Mouse (Mus musculus) liver, embryonic 14.5 days (tissue): ENCODE measurements around the gene Glce. TPM values are rescaled to one million over a fixed set of nuclear protein-coding genes. Genes with fewer than 3 reads are reported as not detected.
A peak's percentile ranks its signal among the peaks of the same experiment; 100 is the strongest.

Experiments
- ATAC-seq: fragments of 200-750 bp; cut with Nextera tagmentation; 2 replicates; pipeline ENCODE4 v1.8.0; 2017; ENCODE audit warnings: moderate number of reproducible peaks, mild to moderate bottlenecking, moderate library complexity; ENCODE audit not compliant: insufficient read depth
- DNase-seq, 3 experiments: peaks; one replicate each; pipeline ENCODE4 v3.0.0-alpha.2; 2012 to 2013; ENCODE audit warnings: low read depth in 3 of 3, low spot score in 3 of 3
- H3K27ac ChIP-seq: fragments of 300-500 bp; sonication (generic); 2 replicates; pipeline ENCODE4 v1.5.1; 2014; ENCODE audit warnings: moderate library complexity, mild to moderate bottlenecking, control low read depth, inconsistent platforms
- H3K27me3 ChIP-seq: fragments of 300-500 bp; sonication (generic); 2 replicates; pipeline ENCODE4 v1.6.1; 2014; ENCODE audit warnings: mild to moderate bottlenecking, low read length, moderate library complexity; ENCODE audit not compliant: control insufficient read depth, insufficient read depth
- H3K36me3 ChIP-seq: fragments of 300-500 bp; sonication (generic); replicated peaks from 2 replicates; pipeline ENCODE4 v1.6.1; 2014; ENCODE audit warnings: low read depth; ENCODE audit not compliant: control insufficient read depth, insufficient read depth
- H3K4me1 ChIP-seq, 2 experiments: fragments of 200-500 bp in 1 of 2; fragments of 300-500 bp in 1 of 2; sonication (generic) in 1 of 2; replicated peaks; 2 replicates each; pipeline ENCODE4 v1.6.1; 2012 to 2014; ENCODE audit warnings: antibody characterized with exemption in 1 of 2, inconsistent platforms in 1 of 2, low read length in 1 of 2; ENCODE audit not compliant: control insufficient read depth in 2 of 2, insufficient read depth in 2 of 2
- H3K4me2 ChIP-seq: fragments of 300-500 bp; sonication (generic); 2 replicates; pipeline ENCODE4 v1.6.1; 2014; ENCODE audit warnings: low read depth, mild to moderate bottlenecking, control low read depth, moderate library complexity
- H3K4me3 ChIP-seq, 2 experiments: fragments of 200-500 bp in 1 of 2; fragments of 300-500 bp in 1 of 2; sonication (generic) in 1 of 2; 2 replicates each; pipeline ENCODE4 v1.5.1; 2012 to 2014; ENCODE audit warnings: low read depth in 2 of 2, low read length in 2 of 2, mild to moderate bottlenecking in 2 of 2, control low read depth in 1 of 2, inconsistent platforms in 1 of 2, moderate library complexity in 1 of 2; ENCODE audit not compliant: insufficient read depth in 1 of 2
- H3K9ac ChIP-seq: fragments of 300-500 bp; sonication (generic); replicated peaks from 2 replicates; pipeline ENCODE4 v1.6.1; 2014; ENCODE audit warnings: mild to moderate bottlenecking, control low read depth, moderate library complexity
- H3K9me3 ChIP-seq: fragments of 300-500 bp; sonication (generic); 2 replicates; pipeline ENCODE4 v1.6.1; 2016; ENCODE audit warnings: low read length, mixed read lengths; ENCODE audit not compliant: control insufficient read depth
- CTCF ChIP-seq: IDR thresholded peaks from 2 replicates; pipeline ENCODE4 v1.5.1; 2016; ENCODE audit warnings: antibody characterized with exemption, low read depth, control low read depth
- EP300 ChIP-seq: IDR thresholded peaks from 2 replicates; pipeline ENCODE4 v1.6.1; 2016; ENCODE audit warnings: antibody characterized with exemption, low read depth
- WGBS: fragments of 180-500 bp; shearing (Covaris S2); extraction: QIAGEN DNeasy Blood & Tissue Kit; methylation state at CpG from one replicate; pipeline ENCODE4 v1.1.7; 2014; ENCODE audit not compliant: insufficient replicate concordance; 5-methylcytosine and 5-hydroxymethylcytosine counted together
- polyA plus RNA-seq, 2 experiments: library from polyadenylated mRNA; depleted of rRNA in 1 of 2; stranded (reverse) in 1 of 2; unstranded in 1 of 2; fragments of >200 nt; fragmentation: Nextera tagmentation in 1 of 2; extraction: Ambion mirVana in 1 of 2; gene quantifications; 2 replicates each; pipeline versions ENCODE4 v1.2.1 to v1.2.3; 2012 to 2014

The Glce gene
- polyA plus RNA-seq, 2 experiments = 2.7 to 5.6 TPM

DNA sequence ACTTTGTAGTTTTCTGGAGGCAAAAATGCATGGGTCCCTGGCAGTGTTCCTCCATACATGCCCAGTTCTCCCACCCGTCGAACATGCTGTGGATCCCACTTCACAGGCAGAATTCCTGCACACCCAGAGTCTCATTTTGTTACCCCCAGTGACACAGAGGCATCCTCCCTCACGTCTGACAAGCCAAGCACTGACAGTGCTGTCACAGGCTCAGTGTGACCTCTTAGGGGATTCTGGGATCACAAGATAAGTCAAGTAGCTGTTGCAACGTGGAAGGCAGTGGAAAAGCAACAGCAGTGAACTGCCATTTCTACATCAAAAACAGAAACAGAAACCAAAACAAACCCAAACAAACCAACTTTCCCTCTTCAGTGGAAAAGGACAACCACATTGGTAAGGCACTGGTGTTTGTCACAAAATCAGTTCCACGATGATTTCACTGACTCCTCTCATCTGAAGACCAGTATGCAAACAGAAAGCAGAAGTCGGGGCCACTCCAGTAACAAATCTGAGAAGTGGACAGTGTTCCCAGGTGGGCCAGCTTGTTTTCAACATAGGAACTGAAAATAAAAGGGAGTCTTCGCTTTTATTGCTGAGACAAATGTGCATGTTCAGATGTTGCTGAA, 64.5 kb downstream of the Glce start:
- H3K27me3 ChIP-seq = no peaks in the 10 kb centered on the region
- H3K9me3 ChIP-seq = no peaks in the 10 kb centered on the region
- no peak overlapping the region for H3K27ac ChIP-seq
- 49% methylated on average over 7 of the region's 7 CpGs for WGBS
- no peak for ATAC-seq
- TF ChIP-seq CTCF (no peak), EP300 (no peak)
- no peak overlapping the region for H3K4me3 ChIP-seq
- H3K9ac ChIP-seq = no peak overlapping the region
- no peak for DNase-seq
- no peak overlapping the region for H3K4me2 ChIP-seq
- H3K4me1 ChIP-seq = 0 out of 4 replicates have a peak, but pooled peaks cover 0 to 1% of the 10 kb centered on the region in 2 experiments
- no peaks in the 10 kb centered on the region for H3K36me3 ChIP-seq

DNA sequence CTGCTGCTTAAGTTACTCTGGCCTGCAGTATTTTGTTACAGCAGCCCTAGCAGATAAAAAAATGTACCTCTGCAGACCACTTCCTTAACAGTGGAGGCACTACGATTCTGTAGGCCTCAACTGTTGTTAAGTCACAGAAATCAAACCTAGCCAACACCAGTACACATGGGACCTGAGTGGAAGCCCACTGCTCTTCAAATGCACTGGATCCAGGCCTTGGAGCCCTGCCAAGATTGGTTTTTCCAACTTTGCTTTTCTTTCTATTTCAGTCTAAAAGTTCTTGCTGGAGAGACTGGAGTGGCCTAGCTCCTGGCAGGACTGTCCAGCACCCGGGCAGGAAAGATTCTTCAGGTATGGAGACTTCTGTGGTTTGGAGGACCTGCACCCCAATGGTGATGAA, 66.2 kb downstream of the Glce start:
- Histone ChIP-seq H3K4me1 (0 out of 4 replicates have a peak, but pooled peaks cover 0 to 1% of the 10 kb centered on the region in 2 experiments), H3K36me3 (no peaks in the 10 kb centered on the region), H3K9me3 (no peaks in the 10 kb centered on the region), H3K27me3 (no peaks in the 10 kb centered on the region), H3K4me2 (no peak overlapping the region), H3K4me3 (no peak overlapping the region), H3K27ac (no peak overlapping the region), H3K9ac (no peak overlapping the region)
- ATAC-seq (no peak), DNase-seq (no peak)
- WGBS = 54% methylated on average over 2 of the region's 2 CpGs
- no peak for TF ChIP-seq EP300

DNA sequence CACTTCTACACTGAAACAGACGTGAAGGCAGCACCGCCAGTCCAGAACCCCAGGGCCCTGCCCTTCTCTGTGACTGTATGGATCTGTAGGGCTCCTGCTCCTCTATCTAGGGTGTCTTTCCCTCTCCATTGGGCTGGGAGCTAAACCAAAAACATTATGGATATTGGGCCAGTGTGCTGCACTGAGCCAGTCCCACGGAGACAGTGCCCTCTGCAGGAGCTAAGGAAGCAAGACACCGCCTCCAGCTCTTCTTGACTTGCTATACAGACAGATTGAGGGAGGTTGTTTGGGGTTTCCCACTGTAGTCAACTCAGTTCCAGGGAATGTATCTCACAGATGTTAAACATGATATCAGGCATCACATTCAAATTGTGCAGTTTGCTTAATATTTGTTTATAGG, 71.7 kb downstream of the Glce start:
- no peaks in the 10 kb centered on the region for H3K36me3 ChIP-seq
- no peak overlapping the region for H3K27ac ChIP-seq
- no peaks in the 10 kb centered on the region for H3K4me1 ChIP-seq
- WGBS = 54% methylated on average over 4 of the region's 4 CpGs
- H3K27me3 ChIP-seq = no peaks in the 10 kb centered on the region
- H3K4me2 ChIP-seq = no peak overlapping the region
- no peak overlapping the region for H3K9ac ChIP-seq
- no peaks in the 10 kb centered on the region for H3K9me3 ChIP-seq
- DNase-seq (no peak), ATAC-seq (no peak)
- TF ChIP-seq CTCF (peak; percentile 61), EP300 (no peak)
- H3K4me3 ChIP-seq = no peak overlapping the region

DNA sequence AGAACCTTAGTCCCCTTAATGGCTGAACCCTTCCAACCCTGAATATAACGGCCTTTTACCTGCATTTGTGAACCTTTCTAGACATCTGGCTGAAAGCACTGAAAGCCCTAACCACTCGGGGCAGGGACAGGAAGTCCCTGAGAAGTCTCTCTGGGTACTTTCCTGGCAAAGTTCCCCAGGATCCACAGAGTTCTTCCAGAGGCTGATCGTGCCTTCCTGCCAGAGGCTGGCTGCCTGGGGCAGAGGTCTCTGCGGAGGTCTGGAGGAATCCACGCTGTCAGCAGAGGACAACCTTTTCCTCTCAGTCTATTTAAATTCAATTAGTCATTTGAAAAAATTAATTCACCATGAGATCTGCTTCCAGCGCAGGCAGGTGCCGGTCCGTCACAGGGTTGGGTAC, 73.3 kb downstream of the Glce start:
- Histone ChIP-seq H3K4me2 (no peak overlapping the region), H3K36me3 (no peaks in the 10 kb centered on the region), H3K27me3 (no peaks in the 10 kb centered on the region), H3K4me1 (no peaks in the 10 kb centered on the region), H3K9me3 (no peaks in the 10 kb centered on the region), H3K4me3 (no peak overlapping the region), H3K9ac (no peak overlapping the region), H3K27ac (no peak overlapping the region)
- DNase-seq (no peak), ATAC-seq (no peak)
- TF ChIP-seq EP300 (no peak), CTCF (no peak)
- 62% methylated on average over 8 of the region's 8 CpGs for WGBS

DNA sequence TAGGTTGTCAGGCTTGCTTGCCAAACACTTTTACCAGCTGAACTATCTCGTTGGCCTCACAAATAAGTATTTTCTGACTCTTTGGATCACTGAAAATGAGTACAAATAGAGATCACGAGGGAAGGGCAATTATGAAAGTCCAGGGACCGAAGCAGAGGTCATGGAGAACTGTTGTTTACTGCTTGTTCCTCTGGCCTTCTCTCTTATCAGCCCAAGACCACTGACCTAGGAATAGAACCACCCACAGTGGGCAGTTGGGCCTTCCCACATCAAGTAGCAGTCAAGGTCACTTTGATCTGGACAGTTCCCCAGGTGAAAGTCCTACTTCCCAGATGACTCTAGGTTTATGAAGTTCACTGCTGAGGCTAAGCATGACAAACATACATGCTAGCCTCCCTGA, 80.3 kb downstream of the Glce start:
- H3K27ac ChIP-seq = no peak overlapping the region
- H3K4me3 ChIP-seq = no peak overlapping the region
- no peak overlapping the region for H3K9ac ChIP-seq
- WGBS = 44% methylated on average over 3 of the region's 3 CpGs
- H3K9me3 ChIP-seq = no peaks in the 10 kb centered on the region
- H3K27me3 ChIP-seq = no peaks in the 10 kb centered on the region
- H3K4me1 ChIP-seq = no peaks in the 10 kb centered on the region
- H3K4me2 ChIP-seq = no peak overlapping the region
- H3K36me3 ChIP-seq = no peaks in the 10 kb centered on the region
- TF ChIP-seq CTCF (no peak), EP300 (no peak)
- no peak for ATAC-seq
- DNase-seq = no peak
